Mouse (Mus musculus) intestine, postnatal 0 days (tissue): ENCODE data around the gene Fam129a. TPM values are rescaled to one million over a fixed set of nuclear protein-coding genes. Genes with fewer than 3 reads are reported as not detected.

ENCODE experiments used
- ATAC-seq: fragments of 200-750 bp; cut with Nextera tagmentation; 2 replicates; pipeline ENCODE4 v1.8.0; 2017; ENCODE audit warnings: mild to moderate bottlenecking, moderate TSS enrichment, moderate library complexity
- H3K27ac ChIP-seq: fragments of 300-500 bp; sonication (generic); 2 replicates; pipeline ENCODE4 v1.5.1; 2014; ENCODE audit warnings: mild to moderate bottlenecking, low read depth, low read length, moderate library complexity
- H3K27me3 ChIP-seq: fragments of 300-500 bp; sonication (generic); replicated peaks from 2 replicates; pipeline ENCODE4 v1.6.1; 2014; ENCODE audit warnings: low read length, mixed read lengths; ENCODE audit not compliant: control insufficient read depth, insufficient read depth
- H3K36me3 ChIP-seq: fragments of 300-500 bp; sonication (generic); 2 replicates; pipeline ENCODE4 v1.6.1; 2014; ENCODE audit warnings: mild to moderate bottlenecking, moderate library complexity; ENCODE audit not compliant: control insufficient read depth, insufficient read depth
- H3K4me1 ChIP-seq: fragments of 300-500 bp; sonication (generic); replicated peaks from 2 replicates; pipeline ENCODE4 v1.6.1; 2014; ENCODE audit warnings: antibody characterized with exemption, low read length, mixed read lengths; ENCODE audit not compliant: control insufficient read depth, insufficient read depth
- H3K4me2 ChIP-seq: fragments of 300-500 bp; sonication (generic); replicated peaks from 2 replicates; pipeline ENCODE4 v1.6.1; 2014; ENCODE audit warnings: low read depth, mild to moderate bottlenecking, moderate library complexity
- H3K4me3 ChIP-seq: fragments of 300-500 bp; sonication (generic); 2 replicates; pipeline ENCODE4 v1.5.1; 2014; ENCODE audit warnings: low read depth, low read length
- H3K9ac ChIP-seq: fragments of 300-500 bp; sonication (generic); 2 replicates; pipeline ENCODE4 v1.6.1; 2014; ENCODE audit warnings: mild to moderate bottlenecking, low read depth, low read length
- H3K9me3 ChIP-seq: fragments of 300-500 bp; sonication (generic); 2 replicates; pipeline ENCODE4 v1.6.1; 2016; ENCODE audit warnings: mixed run types; ENCODE audit not compliant: control insufficient read depth
- CTCF ChIP-seq: sonication (generic); IDR thresholded peaks from 2 replicates; pipeline ENCODE4 v1.5.1; 2016; ENCODE audit warnings: low read depth, mild to moderate bottlenecking, control low read depth, antibody characterized with exemption, moderate library complexity
- WGBS: fragments of 180-500 bp; shearing (Covaris S2); extraction: QIAGEN DNeasy Blood & Tissue Kit; methylation state at CpG from one replicate; pipeline ENCODE4 v1.1.7; 2014; 5-methylcytosine and 5-hydroxymethylcytosine counted together
- polyA plus RNA-seq: library from polyadenylated mRNA; unstranded; fragments of >200 nt; fragmentation: Nextera tagmentation; extraction: Ambion mirVana; gene quantifications from 2 replicates; pipeline ENCODE4 v1.2.1, GENCODE M21; 2015

Gene Fam129a
- polyA plus RNA-seq, 1 experiment from 2014 or later = 7.4 TPM

DNA sequence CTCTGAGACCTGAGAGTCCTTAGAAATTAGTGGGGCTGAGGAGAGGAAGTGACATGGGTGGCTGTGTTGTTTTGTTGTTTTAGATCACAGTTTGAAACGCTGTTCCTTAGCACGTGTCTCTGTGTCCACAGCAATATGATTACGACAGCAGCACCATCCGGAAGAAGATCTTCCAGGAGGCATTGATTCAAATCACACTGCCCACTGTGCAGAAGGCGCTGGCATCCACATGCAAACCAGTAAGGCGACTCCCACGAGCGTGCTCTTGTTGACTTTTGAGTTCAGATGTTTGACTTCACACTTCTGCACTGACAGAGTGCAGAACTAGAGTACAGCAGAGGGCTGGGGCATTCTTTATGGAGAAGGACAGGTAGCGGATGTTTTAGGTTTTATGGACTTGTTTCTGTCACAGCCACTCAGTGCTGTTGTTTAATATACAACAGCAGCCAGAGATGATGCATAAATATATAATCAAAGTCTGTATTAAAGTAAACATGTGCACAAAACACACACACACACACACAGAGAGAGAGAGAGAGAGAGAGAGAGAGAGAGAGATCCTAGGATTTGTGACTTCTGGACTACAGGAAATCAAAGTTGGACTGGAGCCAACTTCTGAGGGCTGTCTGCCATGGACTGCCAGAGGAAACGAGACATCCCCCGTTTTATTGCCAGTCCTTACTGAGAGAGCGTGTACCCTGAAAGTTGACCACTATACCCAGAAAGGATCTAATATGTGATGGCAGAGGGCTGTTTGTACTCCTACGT, 138.2 kb downstream of the Fam129a start:
- 21% methylated on average over 13 of the region's 13 CpGs for WGBS
- Histone ChIP-seq H3K4me1 (peaks cover 6% of the 10 kb centered on the region; the same call in 1 of the 2 replicates), H3K9ac (no peak overlapping the region), H3K36me3 (no peaks in the 10 kb centered on the region), H3K27me3 (no peaks in the 10 kb centered on the region), H3K4me3 (no peak overlapping the region), H3K4me2 (0 out of 2 replicates have a peak overlapping the region, but pooled peaks have one; percentile 13), H3K27ac (no peak overlapping the region), H3K9me3 (no peaks in the 10 kb centered on the region)
- TF ChIP-seq CTCF = no peak
- ATAC-seq = peak; percentile 32; the same call in 1 of the 2 replicates

DNA sequence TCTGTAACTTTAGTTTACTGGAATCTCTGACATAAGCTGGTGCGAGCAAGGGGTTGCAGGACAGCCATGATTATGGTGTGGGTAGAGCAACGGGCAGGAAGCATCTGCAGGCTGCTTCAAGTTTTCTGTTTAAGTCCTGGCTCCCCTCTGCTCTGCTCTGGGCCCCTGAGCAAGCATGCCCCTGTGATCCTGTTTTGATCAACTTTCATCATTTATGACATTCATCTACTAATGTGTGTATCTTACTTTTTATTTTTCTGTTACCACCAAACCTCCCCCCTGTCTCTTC, 138.7 kb downstream of the Fam129a start:
- peaks cover 6% of the 10 kb centered on the region; the same call in 1 of the 2 replicates for H3K4me1 ChIP-seq
- H3K4me3 ChIP-seq = no peak overlapping the region
- ATAC-seq = no peak
- TF ChIP-seq CTCF = no peak
- no peaks in the 10 kb centered on the region for H3K9me3 ChIP-seq
- H3K4me2 ChIP-seq = 0 out of 2 replicates have a peak overlapping the region, but pooled peaks have one; percentile 13
- H3K36me3 ChIP-seq = no peaks in the 10 kb centered on the region
- H3K9ac ChIP-seq = no peak overlapping the region
- no peak overlapping the region for H3K27ac ChIP-seq
- WGBS = 47% methylated on average over 2 of the region's 2 CpGs
- no peaks in the 10 kb centered on the region for H3K27me3 ChIP-seq

DNA sequence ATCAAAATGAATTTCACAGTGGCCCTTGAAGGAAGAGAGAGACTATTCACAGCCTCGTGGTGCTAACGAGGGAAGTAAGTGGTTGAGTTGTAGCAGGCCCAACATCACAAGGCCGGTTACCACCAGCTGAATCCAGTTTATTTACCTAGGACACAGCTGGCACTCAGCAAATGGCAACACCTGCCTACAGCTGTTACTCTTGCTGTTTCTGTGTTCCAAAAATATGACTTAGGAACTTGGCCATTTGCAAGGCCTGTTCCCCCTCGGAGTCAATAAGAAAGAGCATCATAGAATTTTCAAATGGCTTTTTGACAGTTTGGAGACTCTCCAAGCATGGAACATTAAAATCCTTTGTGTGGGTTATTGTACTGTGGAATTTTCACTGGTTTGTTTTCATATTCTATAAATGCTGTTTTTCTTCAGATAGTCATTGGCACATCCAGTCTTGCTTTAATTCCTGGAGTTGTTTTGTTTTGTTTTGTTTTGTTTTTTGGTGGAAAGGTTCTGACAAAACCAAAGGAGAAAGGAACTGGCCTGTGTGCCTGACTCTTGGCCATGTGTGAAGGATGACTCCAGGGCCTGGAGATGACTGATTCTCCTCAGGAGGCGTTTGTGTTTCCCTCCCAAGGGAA, 139.6 kb downstream of the Fam129a start:
- no peaks in the 10 kb centered on the region for H3K27me3 ChIP-seq
- peaks cover 6% of the 10 kb centered on the region; the same call in 1 of the 2 replicates for H3K4me1 ChIP-seq
- H3K9me3 ChIP-seq = no peaks in the 10 kb centered on the region
- no peak overlapping the region for H3K9ac ChIP-seq
- TF ChIP-seq CTCF = no peak
- no peak overlapping the region for H3K4me2 ChIP-seq
- no peaks in the 10 kb centered on the region for H3K36me3 ChIP-seq
- ATAC-seq = no peak
- no peak overlapping the region for H3K27ac ChIP-seq
- H3K4me3 ChIP-seq = no peak overlapping the region
- 65% methylated on average over 5 of the region's 5 CpGs for WGBS

DNA sequence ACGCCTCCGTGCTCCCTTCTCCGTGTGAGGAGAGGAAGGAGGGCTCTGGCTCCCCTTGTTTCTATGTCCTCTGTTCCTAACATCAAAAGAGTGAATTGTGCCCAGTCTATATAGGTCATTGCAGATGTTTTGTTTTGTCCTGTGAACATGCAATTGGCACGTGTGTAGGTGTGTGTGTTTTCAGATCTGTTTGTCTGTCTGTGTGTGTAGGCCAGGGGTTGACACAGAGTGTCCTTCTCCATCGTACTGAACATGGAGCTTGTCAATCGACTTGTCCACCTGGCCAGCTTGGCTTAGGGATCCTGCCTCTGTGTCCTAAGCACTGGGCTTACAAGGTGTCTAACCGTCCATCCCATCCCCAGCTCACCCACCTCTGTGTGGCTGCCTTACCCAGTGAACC, 140.1 kb downstream of the Fam129a start:
- Histone ChIP-seq H3K9me3 (no peaks in the 10 kb centered on the region), H3K9ac (no peak overlapping the region), H3K4me3 (no peak overlapping the region), H3K4me2 (no peak overlapping the region), H3K27ac (no peak overlapping the region), H3K4me1 (peaks cover 6% of the 10 kb centered on the region; the same call in 1 of the 2 replicates), H3K36me3 (no peaks in the 10 kb centered on the region), H3K27me3 (no peaks in the 10 kb centered on the region)
- no peak for ATAC-seq
- 66% methylated on average over 7 of the region's 7 CpGs for WGBS
- no peak for TF ChIP-seq CTCF

DNA sequence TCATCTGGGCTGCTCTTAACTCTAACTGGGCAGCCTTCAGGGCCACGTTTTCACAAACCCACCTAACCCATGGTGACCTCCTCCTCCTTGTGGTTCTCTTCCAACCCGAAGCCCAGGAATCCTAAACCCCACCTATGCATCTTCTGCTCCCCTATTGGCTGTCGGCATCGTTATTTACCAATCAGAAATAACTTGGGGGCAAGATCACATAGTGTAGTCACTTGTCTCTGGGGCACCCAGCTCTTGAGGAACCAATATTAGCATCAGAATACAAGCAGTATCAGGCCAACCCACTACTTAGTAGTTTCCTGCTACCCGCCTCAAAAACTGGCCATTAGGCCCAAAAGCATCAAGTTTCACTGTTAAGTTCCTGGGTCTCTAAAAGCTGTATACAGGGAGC, 141.7 kb downstream of the Fam129a start:
- 59% methylated on average over 5 of the region's 5 CpGs for WGBS
- no peak for ATAC-seq
- no peak overlapping the region for H3K4me2 ChIP-seq
- no peak overlapping the region for H3K9ac ChIP-seq
- TF ChIP-seq CTCF = no peak
- no peaks in the 10 kb centered on the region for H3K36me3 ChIP-seq
- peaks cover 6% of the 10 kb centered on the region; the same call in 1 of the 2 replicates for H3K4me1 ChIP-seq
- H3K4me3 ChIP-seq = no peak overlapping the region
- no peaks in the 10 kb centered on the region for H3K9me3 ChIP-seq
- no peaks in the 10 kb centered on the region for H3K27me3 ChIP-seq
- no peak overlapping the region for H3K27ac ChIP-seq

DNA sequence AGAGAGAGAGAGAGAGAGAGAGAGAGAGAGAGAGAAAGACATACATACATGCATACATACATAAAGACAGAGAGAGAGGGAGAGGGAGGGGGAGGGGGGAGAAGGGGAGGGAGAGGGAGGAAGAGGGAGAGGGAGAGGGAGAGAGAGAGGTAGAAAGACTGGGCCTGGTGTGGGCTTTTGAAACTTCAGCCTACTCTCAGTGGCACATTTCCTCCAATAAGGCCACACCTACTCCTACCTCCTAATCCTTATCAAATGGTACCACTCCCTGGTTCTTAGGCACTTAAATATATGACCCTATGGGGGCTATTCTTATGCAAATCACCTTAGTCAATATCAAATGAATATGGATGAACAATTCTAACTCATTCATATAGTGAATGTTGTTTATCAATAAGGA, 142.6 kb downstream of the Fam129a start:
- H3K27me3 ChIP-seq = no peaks in the 10 kb centered on the region

More for the DNA sequence above, 142.6 kb downstream of the Fam129a start:
- ATAC-seq = no peak
- no peak overlapping the region for H3K4me2 ChIP-seq
- no peak overlapping the region for H3K9ac ChIP-seq
- H3K36me3 ChIP-seq = no peaks in the 10 kb centered on the region
- H3K9me3 ChIP-seq = no peaks in the 10 kb centered on the region
- no peak overlapping the region for H3K4me3 ChIP-seq
- TF ChIP-seq CTCF = no peak
- H3K27ac ChIP-seq = no peak overlapping the region
- H3K4me1 ChIP-seq = peaks cover 6% of the 10 kb centered on the region; the same call in 1 of the 2 replicates
